Mouse (Mus musculus) cerebellum, adult 9-11 months (tissue): ENCODE measurements at regions not wholly inside any gene's neighbourhood (a gene's known extent, or its start where the extent isn't known, plus 50 kb on each side); places are given as distances from the start of the nearest gene placed in this dataset.

Source experiments
- DNase-seq: peaks from one replicate; pipeline ENCODE4 v3.0.0; 2022

DNA sequence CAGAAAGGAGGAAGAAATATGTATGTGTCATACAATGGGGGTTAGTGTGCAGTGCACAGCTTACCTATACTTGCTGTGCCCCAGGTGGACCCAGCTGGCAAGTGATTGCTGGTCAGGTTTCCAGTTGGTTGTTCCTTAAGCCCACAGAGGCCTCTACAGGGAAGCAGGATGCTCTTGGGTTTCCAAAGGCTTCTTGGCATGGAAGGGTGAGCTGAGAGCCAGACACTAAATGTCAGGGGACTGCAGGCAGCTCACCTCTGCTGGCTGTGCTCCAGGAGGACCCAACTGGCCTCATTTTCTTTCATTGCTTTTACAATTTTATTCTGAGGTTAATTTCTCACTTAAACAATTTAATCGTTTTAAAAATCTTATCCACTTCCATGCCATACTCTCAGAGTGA is 108.1 kb downstream of the Gm10184 start:
- DNase-seq: peak; percentile 90

DNA sequence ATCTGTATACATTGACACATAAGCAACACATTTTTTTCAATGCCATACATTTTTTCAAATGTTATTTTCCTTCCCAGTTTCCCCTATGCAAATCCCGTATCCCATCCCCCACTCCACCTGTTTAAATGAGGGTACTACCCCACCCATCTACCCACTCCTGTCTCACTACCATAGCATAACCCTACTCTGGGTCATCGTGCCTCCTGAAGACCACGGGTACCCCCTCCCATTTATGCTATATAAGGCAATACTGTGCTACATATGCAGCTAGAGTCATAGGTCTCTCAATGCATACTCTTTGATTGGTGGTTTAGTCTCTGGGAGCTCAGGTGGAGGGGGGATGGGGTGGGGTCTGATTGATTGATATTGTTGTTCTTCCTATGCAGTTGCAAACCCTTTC is 132.7 kb downstream of the Gm10184 start:
- no peak for DNase-seq

DNA sequence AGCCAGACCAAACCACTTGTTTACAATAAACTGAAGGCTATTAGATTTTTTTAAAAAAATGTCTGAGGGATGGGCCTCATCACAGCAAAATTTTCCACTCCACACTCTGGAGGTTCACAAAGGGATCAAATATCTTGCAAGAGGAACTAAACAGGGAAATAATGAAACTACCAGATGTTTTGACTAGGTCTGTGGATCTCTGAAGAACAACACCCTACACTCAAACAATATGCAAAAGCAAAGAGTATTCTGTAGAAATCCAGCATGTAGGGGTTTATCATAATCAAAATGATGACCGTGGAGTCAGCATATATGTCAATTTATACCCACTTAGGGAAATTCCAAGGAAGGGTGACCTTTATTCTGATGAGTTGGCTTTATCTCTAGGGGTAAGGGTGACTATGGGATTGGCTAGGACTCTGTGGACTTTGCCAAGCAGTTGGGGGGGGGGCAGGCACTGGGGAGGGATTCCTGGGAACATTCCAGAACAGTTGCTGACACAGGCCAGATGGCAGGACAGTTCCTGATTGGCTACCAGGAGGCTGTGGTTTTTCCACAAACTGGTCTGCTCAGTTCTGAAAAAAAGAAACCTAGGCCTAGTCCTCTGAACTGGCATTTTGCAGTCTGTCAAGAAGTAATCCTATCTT is 143.9 kb downstream of the Gm10184 start:
- DNase-seq: no peak

DNA sequence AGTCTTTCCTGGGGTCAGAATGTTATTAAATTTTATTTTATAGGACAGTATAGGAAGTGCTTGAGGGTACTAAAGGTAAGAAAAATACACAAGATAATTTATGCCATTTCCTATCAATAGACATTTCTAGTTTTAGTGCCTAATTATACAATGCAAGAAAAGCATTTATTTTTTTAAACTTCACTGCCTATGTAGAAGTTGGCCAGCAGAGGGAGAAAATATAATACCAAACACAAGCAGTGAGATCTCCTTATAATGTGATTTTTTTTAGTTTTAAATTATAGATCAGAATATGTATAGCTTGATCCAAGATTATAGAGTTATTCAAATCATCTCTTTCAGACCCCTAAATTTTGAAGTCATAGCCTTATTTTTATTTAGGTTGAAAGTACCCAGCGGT is 172.8 kb downstream of the Gm10184 start:
- DNase-seq: no peak

DNA sequence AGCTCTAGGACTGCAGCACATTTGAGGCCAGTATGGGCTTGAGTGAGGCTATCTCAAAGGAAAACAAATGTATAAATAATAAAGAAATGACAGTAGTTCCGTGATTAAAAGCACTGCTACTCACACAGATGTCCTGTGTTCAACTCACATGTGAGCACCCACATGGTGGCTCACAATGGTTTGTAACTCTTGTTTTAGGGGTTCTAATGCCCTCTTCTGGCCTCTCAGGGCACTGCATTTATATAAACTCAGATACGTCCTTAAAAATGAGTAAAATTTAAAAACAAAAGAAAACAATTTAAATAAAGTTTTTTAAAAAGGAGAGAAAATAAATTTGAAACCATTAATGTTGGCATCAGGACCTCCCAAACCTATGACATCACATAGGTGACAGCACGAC is 184.7 kb downstream of the Gm10184 start:
- DNase-seq: no peak

DNA sequence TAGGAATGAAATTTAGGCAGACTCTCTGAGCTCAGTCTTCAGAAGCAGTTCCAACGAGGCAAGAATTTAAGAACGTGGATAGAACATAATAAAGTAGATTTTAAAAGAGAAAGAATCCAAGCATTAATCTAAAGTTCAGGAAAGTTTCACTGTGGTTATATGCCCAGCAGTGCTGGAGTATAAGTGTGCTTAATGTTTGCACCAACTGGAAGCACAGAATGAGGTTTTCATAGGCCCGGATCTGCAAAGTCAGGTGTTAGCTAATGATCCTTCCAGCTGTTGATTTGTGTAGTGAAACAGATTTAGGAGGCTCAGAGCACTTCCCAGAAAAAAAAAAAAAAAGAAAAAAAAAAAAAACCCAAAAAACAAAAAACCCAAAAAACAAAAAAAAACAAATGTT is 228.5 kb downstream of the Gm10184 start:
- DNase-seq: no peak

DNA sequence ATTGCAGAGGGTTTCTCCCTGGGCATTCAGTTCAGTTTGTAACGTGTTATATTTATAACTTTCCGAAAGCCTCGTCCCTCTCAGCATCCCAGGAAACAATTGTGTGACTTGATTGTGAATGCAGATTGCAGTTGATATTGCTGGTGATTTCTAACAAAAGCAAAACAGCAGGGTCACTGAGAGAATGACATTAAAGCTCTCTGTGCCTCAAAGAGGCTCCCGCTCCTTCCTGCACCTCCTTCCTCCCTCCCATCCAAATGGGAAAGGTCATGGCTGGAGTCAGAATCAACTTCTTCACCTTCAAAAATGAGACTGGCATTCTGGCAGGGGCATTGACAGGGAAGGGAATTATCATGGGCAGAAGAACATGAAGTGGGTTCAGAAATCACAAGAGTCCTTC is 251.9 kb downstream of the Gm10184 start:
- no peak for DNase-seq

DNA sequence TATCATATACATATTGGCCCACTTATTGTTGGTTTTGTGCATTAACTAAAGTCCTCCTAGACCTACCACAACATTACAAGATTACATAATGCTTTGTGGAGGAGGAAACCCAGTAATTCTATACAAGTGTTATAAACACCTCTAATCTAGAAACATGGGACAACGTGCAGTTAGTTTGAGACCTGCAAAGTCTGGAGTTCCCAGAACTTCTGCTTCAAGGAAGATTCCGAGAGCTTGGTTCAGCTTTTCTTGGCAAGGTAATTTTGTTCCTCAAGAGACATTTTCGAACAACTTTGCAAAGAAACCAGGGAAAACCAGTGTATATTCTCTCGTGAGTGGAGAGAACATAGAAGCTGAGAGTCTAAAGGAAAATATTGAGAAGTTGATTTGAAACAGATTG is 254.0 kb downstream of the Gm10184 start:
- no peak for DNase-seq

DNA sequence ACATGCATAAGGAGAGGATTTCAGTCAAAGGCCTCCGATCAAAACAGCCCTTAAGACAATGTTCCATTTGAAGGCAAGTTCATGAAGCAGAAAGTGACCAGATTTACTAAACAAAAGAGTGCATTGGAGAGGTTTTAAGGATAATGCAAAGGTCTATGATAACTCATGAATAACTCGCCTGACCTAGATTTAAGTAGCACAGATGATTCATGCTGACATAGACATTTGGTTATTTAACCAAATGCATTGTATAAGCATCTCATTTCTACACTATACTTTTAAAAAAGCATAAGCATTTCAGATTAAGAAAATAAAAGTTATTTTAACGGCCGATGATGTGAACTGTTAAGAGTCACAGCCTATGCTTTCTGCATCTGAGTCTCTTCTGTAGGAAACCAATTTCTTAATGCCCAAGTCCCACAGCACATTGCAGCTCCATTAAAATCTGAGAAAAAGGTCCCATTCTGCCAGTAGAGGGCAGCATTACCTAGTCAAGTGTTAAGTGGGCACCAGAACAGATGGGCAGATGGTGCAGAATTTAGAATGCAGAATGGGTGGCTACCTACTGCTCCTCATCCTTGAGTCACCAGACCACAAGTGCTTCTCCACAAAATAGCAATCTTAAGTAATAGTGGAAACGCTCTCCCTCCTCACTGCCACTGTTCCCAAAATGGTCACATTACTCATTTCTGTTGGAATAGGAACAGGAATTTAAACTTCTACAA is 256.0 kb downstream of the Gm10184 start:
- DNase-seq: peak; percentile 90

DNA sequence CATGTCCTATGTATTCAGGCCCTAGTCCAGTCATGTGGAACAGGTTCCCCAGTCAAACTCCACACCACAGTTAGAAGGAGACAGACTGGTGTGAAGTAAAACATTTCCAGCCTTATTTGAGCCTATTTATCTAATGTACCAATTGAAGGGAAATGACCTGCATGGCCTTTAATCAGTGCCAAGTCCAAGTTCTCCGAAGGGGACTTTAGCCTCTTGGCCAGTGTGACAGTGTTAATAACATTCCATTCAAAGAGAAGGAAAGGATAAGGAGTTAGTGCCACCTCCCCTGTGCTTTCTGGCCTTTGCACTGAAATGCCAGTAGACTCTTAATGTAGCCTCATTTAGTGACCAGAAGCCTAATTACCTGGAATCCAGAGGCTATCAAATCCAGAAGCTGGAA is 264.2 kb downstream of the Gm10184 start:
- no peak for DNase-seq
